Mouse (Mus musculus) right cerebral cortex, postnatal 10 days (tissue): Measurements from ENCODE around the gene 4922502D21Rik.
A peak's percentile ranks its signal among the peaks of the same experiment; 100 is the strongest.
"Not testable (repeated sequence)": the region's sequence is repeated elsewhere in the genome, so short reads cannot be mapped to it uniquely, and the experiment has no call there.

ENCODE experiments used
- DNase-seq, 2 experiments: peaks; one replicate each; pipeline ENCODE4 v3.0.0; 2021; ENCODE audit warnings: low spot score in 2 of 2

4922502D21Rik gene

DNA sequence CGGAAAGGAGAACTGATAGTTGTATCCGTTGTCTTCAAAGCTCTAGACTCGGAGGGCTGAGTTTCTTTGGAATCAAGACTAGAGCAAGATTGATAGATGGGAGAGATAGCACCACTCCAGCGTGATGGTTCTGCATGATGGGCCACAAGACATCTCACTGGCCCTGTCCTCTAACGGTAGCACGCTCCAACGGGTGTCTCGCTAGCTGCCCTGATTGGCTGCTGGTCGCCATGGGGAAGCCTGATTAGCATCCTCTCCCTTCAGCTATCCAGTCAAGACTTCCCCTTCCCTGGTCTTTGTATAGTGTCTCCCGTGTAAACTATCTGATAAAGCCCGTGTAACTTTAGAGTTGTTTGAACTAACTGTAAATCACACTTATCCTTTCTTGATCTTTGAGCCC lies at the start of gene 4922502D21Rik:
TSS of gene 4922502D21Rik (minus strand) at position 187 of the 400 bp plus-strand sequence.
- no peak for DNase-seq

DNA sequence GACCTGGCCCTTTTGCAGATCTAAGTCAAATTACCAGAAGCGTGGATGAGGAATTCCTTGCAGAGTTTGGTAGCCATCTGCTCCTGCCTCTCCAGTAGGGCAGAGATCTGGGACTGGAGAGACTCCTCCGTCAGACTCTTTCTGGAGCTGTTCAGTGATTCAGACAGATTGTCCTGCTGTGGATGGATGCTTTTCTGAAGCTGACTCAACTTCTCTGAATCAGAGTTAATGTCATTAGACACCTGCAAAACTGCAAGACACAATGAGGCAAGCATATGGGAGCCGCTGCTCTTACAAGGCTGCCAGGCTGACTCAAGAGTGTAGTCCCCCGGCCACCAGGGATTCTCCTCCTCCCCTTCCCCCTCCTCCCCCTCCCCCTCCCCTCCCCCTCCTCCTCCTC lies 48.9 kb upstream of the 4922502D21Rik start:
- DNase-seq, result no peak

DNA sequence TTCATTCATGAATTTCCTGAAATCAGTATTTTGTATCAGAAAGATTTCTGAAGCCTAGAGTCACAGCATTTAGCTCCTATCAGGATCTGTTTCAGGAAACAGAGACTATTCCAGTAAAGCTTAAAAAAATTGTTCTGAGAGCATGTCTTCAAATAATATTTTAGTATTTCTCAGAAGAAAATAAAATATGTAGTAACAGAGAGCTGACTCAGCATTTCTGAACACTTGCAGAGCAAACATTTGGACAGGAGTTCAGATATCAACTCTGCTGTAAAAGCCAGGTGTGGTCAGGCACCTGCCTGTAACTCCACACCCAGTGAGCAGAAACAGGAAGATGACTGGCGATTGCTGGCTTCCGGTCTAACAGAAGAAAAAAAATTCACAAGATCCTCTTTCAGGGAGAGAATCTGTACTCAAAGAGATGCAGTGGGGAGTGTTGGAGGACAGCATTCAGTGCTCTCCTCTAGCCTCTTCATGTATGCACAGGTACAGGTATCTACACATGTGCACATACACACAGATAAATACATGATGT lies 43.4 kb upstream of the 4922502D21Rik start:
- DNase-seq, result no peak

GRCm38 (mm10) chr6:129369374-129370132 lies 38.0 kb upstream of the 4922502D21Rik start:
- DNase-seq, result no peak

- DNase-seq, result peak; percentile 23 to 56
Observed at GRCm38 (mm10) chr6:129365959-129366359, 34.4 kb upstream of the 4922502D21Rik start.

- DNase-seq, result no peak
Observed at GRCm38 (mm10) chr6:129363942-129364341, 32.3 kb upstream of the 4922502D21Rik start.

GRCm38 (mm10) chr6:129359515-129359914 lies 27.9 kb upstream of the 4922502D21Rik start:
- DNase-seq, result no peak

GRCm38 (mm10) chr6:129356430-129356829 lies 24.8 kb upstream of the 4922502D21Rik start:
- DNase-seq, result no peak

DNA sequence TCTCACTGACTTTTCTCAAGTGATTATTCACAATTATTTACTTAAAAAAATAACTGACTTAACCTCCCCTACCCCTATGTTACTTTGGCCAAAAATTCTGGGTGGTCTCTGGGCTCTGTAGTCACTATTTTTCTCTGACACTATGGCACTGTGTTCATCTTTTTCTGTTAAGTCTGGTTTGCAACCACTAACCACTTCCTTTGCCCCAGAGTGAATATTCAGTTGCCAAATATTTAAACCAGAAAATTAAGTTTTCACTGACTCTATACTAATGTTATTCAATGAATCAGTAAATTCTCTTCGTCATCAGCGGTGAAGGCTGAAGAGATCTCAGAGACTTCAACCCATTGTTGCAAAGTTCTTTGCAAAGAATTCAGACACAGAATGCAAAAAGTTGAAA lies 24.2 kb upstream of the 4922502D21Rik start:
- DNase-seq, result no peak

DNA sequence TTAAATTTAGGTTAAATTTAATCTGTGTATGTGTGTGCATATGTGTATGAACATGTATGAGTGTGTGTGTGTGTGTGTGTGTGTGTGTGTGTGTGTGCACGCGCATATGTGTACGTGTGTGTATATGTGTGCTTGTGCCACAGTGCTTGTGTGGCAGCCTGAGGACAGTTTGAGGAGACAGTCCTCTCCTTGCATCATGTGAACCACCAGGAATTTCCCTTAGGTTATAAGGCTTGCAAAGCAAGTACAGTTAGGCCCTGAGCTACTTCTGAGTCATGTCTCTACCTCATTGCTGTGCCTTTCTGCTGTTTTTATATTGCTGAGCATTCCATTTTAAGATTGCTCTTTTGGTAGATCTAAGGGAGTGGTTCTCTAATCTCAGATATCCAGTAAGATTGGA lies 19.5 kb upstream of the 4922502D21Rik start:
- DNase-seq, result no peak

DNA sequence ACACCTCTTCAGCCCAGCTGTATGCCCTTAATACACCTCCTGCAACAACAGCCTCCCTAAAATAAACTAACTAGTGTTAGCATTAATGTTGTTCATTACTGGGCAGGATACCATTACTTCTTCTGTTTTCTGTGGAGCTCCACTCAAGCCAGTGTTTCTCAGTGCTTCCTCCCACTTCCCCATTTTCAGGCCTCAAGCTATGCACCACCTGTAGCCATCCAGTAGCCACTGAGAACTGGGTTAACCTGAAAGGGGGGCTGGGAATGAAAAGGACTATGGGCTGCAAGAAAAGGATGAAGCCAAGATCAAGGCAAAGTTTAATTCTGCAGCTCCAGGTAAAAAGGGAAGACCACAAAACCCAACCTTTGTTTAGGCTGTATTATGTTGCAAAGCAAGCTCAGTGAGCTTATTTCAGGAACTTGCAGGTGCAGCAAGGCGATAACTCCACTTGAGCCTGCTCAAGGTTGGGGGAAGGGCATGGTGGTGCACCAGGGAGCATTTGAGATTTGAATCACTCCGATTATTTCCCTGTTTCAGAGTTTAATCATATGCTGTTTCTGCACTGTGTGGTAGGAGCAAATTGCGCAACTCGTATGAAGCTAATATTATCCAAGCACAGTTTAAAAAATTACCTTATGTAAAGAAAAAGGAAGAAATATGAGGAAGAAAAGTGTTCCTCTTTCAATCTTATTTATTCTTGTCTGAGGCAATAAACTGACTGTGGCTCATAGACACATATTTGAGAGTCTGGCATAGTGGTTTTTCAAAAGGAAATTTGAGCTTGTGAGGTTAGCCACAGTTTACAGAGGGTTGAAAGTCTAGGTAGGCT lies 18.1 kb upstream of the 4922502D21Rik start:
- no peak for DNase-seq

GRCm38 (mm10) chr6:129344408-129344807 lies 12.8 kb upstream of the 4922502D21Rik start:
- DNase-seq, result no peak

DNA sequence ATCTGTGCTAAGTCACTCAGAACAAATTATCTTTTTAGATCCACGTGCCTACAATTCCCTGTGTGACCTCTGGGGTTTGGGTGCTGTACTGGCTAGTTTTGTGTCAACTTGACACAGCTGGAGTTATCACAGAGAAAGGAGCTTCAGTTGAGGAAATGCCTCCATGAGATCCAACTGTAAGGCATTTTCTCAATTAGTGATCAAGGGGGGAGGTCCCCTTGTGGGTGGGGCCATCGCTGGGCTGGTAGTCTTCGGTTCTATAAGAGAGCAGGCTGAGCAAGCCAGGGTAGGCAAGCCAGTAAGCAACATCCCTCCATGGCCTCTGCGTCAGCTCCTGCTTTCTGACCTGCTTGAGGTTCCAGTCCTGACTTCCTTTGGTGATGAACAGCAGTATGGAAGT lies 10.8 kb upstream of the 4922502D21Rik start, which contains the start of gene Clec12a:
TSS of gene Clec12a (plus strand) at position 301 of the 400 bp plus-strand sequence.
- not testable (repeated sequence) for DNase-seq

- no peak for DNase-seq
Observed at GRCm38 (mm10) chr6:129337751-129338150, 6.2 kb upstream of the 4922502D21Rik start.

DNA sequence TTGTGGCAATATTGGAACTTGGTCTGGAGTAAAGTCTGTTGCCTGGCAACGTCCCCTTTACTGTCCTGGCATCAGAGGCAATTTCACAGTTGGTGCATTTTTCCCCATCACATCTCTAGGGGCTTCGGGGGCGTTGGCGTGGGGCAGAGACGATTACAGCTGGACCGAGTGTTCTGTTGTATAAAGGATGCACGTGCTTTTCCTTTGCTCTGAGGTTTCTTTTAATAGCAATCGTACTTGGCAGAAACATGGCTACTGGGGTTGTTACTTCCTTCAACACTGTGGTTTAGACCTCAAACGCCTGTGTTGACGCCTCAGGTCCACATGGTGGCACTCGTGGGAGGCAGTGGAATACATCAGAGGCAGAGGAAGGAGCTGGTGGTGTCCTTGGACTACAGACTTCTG lies 2.1 kb upstream of the 4922502D21Rik start:
- peak; percentile 71 for DNase-seq

- DNase-seq, result peak; percentile 24 to 30
Observed at GRCm38 (mm10) chr6:129326568-129327150, 4.9 kb downstream of the 4922502D21Rik start.

DNA sequence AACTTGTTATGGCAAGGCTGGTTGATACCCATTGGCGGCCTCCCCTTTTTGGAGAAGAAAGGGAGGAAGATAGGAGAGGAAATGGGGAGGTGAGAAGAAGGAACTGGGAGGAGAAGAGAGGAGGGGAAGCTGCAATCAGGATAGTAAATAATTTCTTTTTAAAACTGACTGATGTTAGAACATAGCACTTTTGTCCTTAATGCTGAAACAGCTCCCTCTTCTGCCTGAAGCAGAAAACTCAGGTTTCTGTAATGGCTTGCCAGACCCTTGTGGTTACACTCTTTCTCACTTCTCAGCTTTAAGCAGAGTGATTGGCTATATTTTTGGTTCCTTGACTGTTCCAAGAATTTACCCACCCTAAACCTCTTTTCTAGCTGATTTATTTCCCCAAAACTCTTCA lies 5.6 kb downstream of the 4922502D21Rik start:
- no peak for DNase-seq

- no peak for DNase-seq
Observed at GRCm38 (mm10) chr6:129319331-129319730, 12.3 kb downstream of the 4922502D21Rik start.

DNA sequence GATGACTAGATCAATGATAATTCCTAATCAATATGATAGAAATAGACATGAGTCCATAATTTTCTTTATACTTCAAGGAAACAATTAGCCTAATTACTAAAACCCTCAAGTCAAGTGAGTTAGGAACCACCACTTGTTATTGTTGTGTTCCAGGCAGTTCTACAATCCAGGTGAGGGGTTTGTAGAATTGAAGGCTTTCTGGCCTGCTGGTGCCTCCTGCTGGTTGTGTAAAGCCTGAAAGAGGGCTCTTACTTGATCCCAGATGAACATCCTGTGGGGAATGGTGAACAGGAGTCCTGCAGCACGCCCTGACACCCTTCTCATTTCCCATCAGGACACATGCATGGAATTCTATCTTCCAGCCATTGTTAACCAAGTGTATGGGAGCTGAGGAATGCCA lies 13.2 kb downstream of the 4922502D21Rik start:
- DNase-seq, result no peak

GRCm38 (mm10) chr6:129316463-129316862 lies 15.1 kb downstream of the 4922502D21Rik start:
- no peak for DNase-seq

DNA sequence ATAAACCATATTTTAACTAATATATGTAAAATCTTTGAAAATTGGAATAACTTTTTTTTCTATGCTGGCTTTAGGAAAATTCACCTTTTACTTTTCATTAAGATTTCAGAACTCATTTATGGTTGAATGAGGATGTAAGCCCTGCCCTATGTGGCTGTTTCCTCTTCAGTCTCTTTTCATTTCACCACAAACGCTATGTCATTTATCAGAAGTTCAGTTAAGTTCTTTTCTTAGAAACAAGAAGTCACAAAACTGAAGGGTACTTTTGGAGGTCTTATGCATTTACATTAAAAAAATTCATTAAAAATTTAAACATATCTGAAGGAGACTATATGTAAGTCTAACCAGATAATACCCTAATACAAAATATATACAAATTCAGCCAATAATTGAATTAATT lies 15.9 kb downstream of the 4922502D21Rik start:
- no peak for DNase-seq

GRCm38 (mm10) chr6:129314655-129315168 lies 16.9 kb downstream of the 4922502D21Rik start:
- DNase-seq, result no peak
